Mouse (Mus musculus) G1E-ER4 (cell line): Measurements from ENCODE around the gene Nrip3. TPM values are rescaled to one million over a fixed set of nuclear protein-coding genes. Genes with fewer than 3 reads are reported as not detected.

ENCODE experiments used
- GATA1 ChIP-seq: IDR thresholded peaks from one replicate; pipeline ENCODE4 v1.8.0; 2012; ENCODE audit warnings: low read length, inconsistent platforms
- polyA plus RNA-seq: library from polyadenylated mRNA; stranded (reverse); fragments of >175 nt; gene quantifications from 2 replicates; pipeline ENCODE4 v1.2.3, GENCODE M21; 2012

The Nrip3 gene
- polyA plus RNA-seq, 1 experiment = 0.35 TPM

DNA sequence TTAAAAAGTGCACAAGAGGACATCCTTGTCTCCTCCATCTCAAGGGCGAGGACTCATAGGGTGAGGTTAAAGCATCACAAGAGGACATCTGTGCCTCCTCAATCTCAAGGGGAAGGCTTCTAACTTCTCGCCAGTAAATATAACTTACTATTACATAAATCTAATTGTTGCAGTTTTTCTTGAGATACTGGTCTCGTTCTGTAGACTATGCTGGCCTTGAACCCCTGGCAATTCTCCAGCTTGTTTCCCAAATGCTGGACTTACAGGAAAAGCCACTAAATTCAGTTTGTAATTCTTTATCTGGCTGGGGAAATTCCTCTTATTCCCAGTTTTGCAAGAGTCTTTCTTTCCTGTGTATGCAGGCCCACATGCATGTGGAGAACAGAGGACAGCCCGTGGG lies 47.0 kb downstream of the Nrip3 start:
- TF ChIP-seq GATA1 = no peak

DNA sequence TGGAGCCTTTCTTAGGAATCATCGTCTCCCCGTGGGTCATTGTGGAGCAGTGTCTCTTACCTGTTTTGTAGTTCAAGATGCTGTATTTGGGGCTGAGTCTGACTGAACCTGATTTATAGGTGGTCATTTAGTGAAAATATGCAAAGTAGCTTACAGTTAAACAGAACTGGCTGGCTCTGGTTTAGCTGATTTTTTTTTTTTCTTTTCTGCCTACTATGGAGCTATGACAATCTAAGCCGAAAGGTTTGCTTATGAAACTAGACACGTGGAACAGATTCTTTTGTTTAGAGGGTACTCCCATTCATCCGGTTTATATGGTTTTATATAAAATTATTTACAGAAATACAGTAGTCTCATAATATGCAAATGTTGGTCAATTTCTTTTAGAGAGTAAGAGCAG lies 50.2 kb downstream of the Nrip3 start, which contains the start of gene Ascl3:
TSS of gene Ascl3 (minus strand) at position 101 of the 400 bp plus-strand sequence.
- TF ChIP-seq GATA1 = no peak

DNA sequence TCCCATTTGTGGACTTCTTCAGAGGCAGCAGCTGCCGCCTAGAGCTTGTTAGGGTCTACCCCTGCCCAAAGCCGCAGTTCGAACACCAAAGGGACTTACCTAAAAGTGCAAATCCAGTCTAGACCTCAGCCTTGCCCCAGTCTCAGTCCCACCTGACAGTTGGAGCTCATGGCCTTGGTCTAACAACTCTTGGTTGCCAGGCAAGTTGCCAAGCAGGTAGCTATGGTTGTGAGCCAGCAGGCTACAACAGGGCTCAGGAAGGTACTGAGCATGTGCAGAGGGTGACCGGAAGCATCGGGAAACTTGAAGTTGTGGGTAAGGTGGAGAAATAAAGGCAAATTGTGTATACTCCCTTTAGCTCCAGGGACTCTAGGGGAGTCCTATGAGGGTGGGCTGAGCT lies 58.1 kb downstream of the Nrip3 start, which contains the start of gene BC051019:
TSS of gene BC051019 (minus strand) at position 154 of the 400 bp plus-strand sequence.
- TF ChIP-seq GATA1 = no peak

DNA sequence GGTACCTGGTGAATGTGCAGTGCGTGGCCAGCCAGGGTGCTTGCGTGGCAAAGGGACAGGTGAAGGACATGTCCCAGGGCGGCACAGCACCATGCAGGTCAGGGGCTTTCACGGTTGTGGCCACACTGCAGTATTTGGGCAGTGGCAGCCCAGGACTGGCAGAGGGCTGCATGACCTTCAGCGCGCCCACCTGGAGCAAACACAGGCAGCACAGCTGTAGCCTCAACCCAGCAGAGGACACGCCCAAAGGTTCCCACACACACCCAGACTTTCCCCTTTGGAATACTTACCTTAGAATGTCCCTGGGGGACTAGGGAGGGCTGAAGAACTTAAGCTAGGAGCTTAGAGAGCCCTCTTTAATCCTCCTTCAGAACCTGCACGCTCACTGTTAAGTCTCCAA lies 58.7 kb downstream of the Nrip3 start:
- no peak for TF ChIP-seq GATA1

DNA sequence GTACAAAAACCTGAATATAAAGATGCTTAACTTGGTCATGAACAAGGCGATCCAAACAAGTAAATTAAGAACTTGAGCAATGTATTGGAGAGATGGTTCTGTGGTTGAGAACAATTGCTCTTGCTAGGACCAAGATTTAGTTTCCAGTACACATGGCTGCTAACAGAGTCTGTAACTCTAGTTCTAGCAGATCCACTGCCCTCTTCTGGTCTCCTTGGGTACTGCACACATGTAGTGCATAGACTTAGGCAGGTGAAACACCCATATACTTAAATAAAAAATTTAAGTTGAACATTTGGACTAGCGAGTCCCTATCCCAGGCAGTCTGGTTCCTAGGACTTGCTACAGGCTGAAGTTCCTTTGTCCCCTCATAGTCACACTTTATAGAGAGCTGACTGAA lies 59.2 kb downstream of the Nrip3 start:
- no peak for TF ChIP-seq GATA1

DNA sequence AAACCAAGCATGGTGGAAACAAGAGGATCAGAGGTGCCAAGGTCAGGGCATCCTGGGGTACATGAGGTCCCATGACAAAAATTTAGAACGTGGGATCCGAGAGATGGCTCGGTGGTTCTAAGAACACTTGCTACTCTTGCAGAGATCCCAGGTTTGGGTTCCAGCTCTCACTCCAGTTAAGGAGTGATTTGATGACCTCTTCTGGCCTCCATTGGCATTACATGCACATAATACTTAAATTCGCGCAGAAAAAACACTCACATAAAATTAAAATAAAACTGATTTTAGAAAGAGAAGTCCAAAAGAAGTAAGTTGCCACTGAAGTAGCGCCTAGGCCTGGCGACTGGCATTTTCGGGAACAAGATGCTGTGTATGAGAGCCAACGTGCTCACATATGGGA lies 62.5 kb downstream of the Nrip3 start:
- TF ChIP-seq GATA1 = no peak

DNA sequence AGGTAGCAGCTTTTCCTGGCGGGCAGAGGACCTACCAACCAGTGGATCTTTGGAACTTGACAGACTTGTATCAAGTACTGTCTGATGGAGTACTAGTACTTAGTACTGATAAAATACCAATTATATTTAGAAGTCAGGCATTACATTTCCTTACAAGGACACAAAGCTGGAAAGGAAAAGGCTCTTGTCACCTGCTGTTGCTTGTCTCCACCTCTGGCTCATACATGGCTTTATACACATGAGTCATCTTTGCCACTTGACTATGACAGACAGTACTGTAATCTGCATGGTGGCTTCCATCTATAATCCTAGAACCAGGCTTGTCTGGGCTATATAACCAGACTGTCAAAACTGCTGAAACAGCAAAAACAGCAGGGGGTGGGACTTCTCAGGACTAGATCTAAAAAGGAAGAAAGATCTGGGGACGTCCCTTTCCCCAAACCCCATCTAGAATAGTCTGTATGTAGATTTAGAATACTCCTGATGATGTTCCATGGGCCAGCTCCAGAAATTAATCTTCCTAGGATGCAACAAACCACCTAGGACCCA lies 68.3 kb downstream of the Nrip3 start:
- TF ChIP-seq GATA1 = no peak

DNA sequence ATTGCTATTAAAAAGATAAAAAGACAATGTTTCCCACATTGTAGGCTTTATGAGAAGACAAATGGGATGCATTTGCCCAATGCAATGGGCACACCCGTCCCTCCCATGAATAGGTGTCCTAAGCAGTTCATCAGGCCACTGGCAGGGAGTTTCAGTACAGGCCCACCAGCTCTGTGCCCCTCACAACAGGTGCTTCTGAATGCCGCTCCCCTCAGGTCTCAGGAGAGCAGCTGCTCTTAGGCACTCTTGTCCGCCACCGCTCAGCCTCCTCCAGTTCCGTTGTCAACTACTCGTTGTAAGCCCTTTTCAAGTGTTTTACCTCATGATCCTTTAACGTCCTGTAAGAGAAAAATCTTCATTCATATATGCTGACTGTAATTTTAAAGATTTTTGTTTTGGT lies 69.6 kb downstream of the Nrip3 start:
- TF ChIP-seq GATA1 = no peak

DNA sequence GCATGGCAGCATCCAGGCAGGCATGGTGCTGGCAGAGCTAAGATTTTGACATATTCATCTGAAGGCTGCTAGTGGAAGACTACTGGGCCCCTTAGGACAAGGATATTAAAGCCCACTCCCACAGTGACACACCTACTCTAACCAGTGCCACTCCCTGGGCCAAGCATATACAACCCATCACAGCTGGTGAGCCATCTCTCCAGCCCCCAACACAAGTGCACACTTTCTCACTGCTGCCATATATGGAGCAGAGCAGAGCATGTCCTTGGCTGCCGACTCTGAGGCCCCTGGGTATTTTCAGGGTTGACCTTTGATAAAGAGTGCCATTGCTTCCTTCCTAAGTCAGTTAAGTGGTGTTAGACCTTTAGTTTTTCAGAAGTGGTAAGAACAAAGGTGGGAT lies 71.8 kb downstream of the Nrip3 start:
- TF ChIP-seq GATA1 = no peak

DNA sequence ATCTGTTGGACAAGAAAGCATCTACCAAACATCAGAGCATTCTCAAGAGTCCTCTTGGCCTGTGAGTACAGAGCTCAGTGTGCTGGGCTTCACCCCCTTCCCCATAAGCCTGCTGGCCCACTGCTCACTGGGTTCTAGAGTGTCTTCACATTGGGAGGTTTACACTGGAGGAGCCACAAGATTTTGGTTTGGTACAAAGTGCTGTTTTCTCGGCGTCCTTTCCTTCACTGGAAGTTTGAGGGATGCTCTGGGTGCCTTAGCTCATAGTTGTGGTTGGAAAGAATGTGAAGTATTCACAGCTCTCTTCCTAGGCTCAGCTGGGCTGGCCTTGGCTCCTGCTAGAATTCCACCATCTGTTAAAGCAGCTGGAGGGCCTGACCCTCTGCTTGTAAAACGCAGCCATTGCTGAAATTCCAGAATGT lies 72.9 kb downstream of the Nrip3 start:
- no peak for TF ChIP-seq GATA1

Other genes with a start within 250 kb of the Nrip3 start
- gene St5, start 78.4 kb downstream of the Nrip3 start, polyA plus RNA-seq = 0.16 and 0.18 TPM in 2 replicates
- 20.7 and 29.3 TPM in 2 replicates for gene Akip1, start 78.3 kb downstream of the Nrip3 start, polyA plus RNA-seq
- gene BC051019, start 58.2 kb downstream of the Nrip3 start, polyA plus RNA-seq = not detected in 2 replicates
- 0.12 TPM in 1 of 2 replicates, not detected in the other for gene Ascl3, start 50.3 kb downstream of the Nrip3 start, polyA plus RNA-seq
- gene Tmem9b, start 29.1 kb downstream of the Nrip3 start, polyA plus RNA-seq = 7.1 and 14.3 TPM in 2 replicates
- 0.05 and 0.08 TPM in 2 replicates for gene Scube2, start 83.7 kb upstream of the Nrip3 start, polyA plus RNA-seq
- 8.8 and 9.2 TPM in 2 replicates for gene Dennd5a, start 178.4 kb upstream of the Nrip3 start, polyA plus RNA-seq
- gene Tmem41b, start 204.9 kb upstream of the Nrip3 start, polyA plus RNA-seq = 27.8 and 44.0 TPM in 2 replicates
- gene Ipo7, start 236.2 kb upstream of the Nrip3 start, polyA plus RNA-seq = 85.9 and 110 TPM in 2 replicates